Mouse (Mus musculus) lung, embryonic 14.5 days (tissue): ENCODE data around the gene Pcp4l1. TPM values are rescaled to one million over a fixed set of nuclear protein-coding genes. Genes with fewer than 3 reads are reported as not detected.
"Not testable (repeated sequence)": the region's sequence is repeated elsewhere in the genome, so short reads cannot be mapped to it uniquely, and the experiment has no call there.

Experiments
- ATAC-seq: fragments of 200-750 bp; cut with Nextera tagmentation; 2 replicates; pipeline ENCODE4 v1.8.0; 2017; ENCODE audit warnings: mild to moderate bottlenecking, moderate TSS enrichment, moderate library complexity; ENCODE audit not compliant: insufficient read depth
- DNase-seq: peaks from one replicate; pipeline ENCODE4 v3.0.0-alpha.2; 2015
- H3K27ac ChIP-seq: fragments of 300-500 bp; sonication (generic); 2 replicates; pipeline ENCODE4 v1.5.1; 2014; ENCODE audit warnings: low read depth, mild to moderate bottlenecking, moderate library complexity
- H3K27me3 ChIP-seq: fragments of 300-500 bp; sonication (generic); 2 replicates; pipeline ENCODE4 v1.6.1; 2014; ENCODE audit warnings: low read length, control low read depth; ENCODE audit not compliant: insufficient read depth
- H3K36me3 ChIP-seq: fragments of 300-500 bp; sonication (generic); 2 replicates; pipeline ENCODE4 v1.6.1; 2014; ENCODE audit warnings: control low read depth; ENCODE audit not compliant: insufficient read depth
- H3K4me1 ChIP-seq: fragments of 300-500 bp; sonication (generic); 2 replicates; pipeline ENCODE4 v1.6.1; 2014; ENCODE audit warnings: antibody characterized with exemption, control low read depth; ENCODE audit not compliant: insufficient read depth
- H3K4me2 ChIP-seq: fragments of 300-500 bp; sonication (generic); 2 replicates; pipeline ENCODE4 v1.6.1; 2014; ENCODE audit warnings: mild to moderate bottlenecking
- H3K4me3 ChIP-seq: fragments of 300-500 bp; sonication (generic); 2 replicates; pipeline ENCODE4 v1.5.1; 2014; ENCODE audit warnings: low read depth, low read length
- H3K9ac ChIP-seq: fragments of 300-500 bp; sonication (generic); 2 replicates; pipeline ENCODE4 v1.6.1; 2014
- H3K9me3 ChIP-seq: fragments of 300-500 bp; sonication (generic); 2 replicates; pipeline ENCODE4 v1.6.1; 2016; ENCODE audit warnings: low read depth, low read length, control low read depth
- CTCF ChIP-seq: IDR thresholded peaks from 2 replicates; pipeline ENCODE4 v1.5.1; 2016; ENCODE audit warnings: antibody characterized with exemption, low read depth
- WGBS: fragments of 180-500 bp; shearing (Covaris S2); extraction: QIAGEN DNeasy Blood & Tissue Kit; methylation state at CpG from one replicate; pipeline ENCODE4 v1.1.7; 2014; 5-methylcytosine and 5-hydroxymethylcytosine counted together
- polyA plus RNA-seq: library from polyadenylated mRNA; unstranded; fragments of >200 nt; fragmentation: Nextera tagmentation; extraction: Ambion mirVana; gene quantifications from 2 replicates; pipeline ENCODE4 v1.2.1, GENCODE M21; 2014

The Pcp4l1 gene
- polyA plus RNA-seq = 5.7 and 6.0 TPM in 2 replicates

- TF ChIP-seq CTCF = no peak
- DNase-seq (peak; percentile 68), ATAC-seq (peak; percentile 86)
- Histone ChIP-seq H3K9ac (peak within 1 kb of the TSS; percentile 46), H3K9me3 (no peaks in the 10 kb centered on the region), H3K4me3 (peak within 1 kb of the TSS; percentile 51), H3K36me3 (no peaks in the 10 kb centered on the region), H3K4me2 (peak within 1 kb of the TSS; percentile 88), H3K27ac (no peak within 1 kb of the TSS), H3K4me1 (no peaks in the 10 kb centered on the region; the same call in 1 of the 2 replicates), H3K27me3 (peaks cover 51% of the 10 kb centered on the region)
- under 1% methylated on average over 33 of the region's 33 CpGs for WGBS
Measured at GRCm38 (mm10) chr1:171195887-171196397, at the start of gene Pcp4l1. Pcp4l1 (minus strand) TSS chr1:171196268.

- Histone ChIP-seq H3K27me3 (no peaks in the 10 kb centered on the region), H3K4me3 (no peak overlapping the region), H3K4me1 (peaks cover 17% of the 10 kb centered on the region), H3K4me2 (no peak overlapping the region), H3K9ac (no peak overlapping the region), H3K27ac (no peak overlapping the region), H3K9me3 (no peaks in the 10 kb centered on the region), H3K36me3 (peaks cover 50% of the 10 kb centered on the region)
- DNase-seq (no peak), ATAC-seq (no peak)
- WGBS = 81% methylated on average over 8 of the region's 8 CpGs
- no peak for TF ChIP-seq CTCF
Measured at GRCm38 (mm10) chr1:171245353-171245752, 49.3 kb upstream of the Pcp4l1 start.

GRCm38 (mm10) chr1:171241952-171242351, 45.9 kb upstream of the Pcp4l1 start:
- not testable (repeated sequence) for H3K27ac ChIP-seq, H3K27me3 ChIP-seq, H3K9me3 ChIP-seq, DNase-seq, H3K9ac ChIP-seq, H3K4me2 ChIP-seq, H3K4me1 ChIP-seq, H3K4me3 ChIP-seq, ATAC-seq
- peaks cover 84% of the 10 kb centered on the region for H3K36me3 ChIP-seq
- WGBS = 85% methylated on average over 12 of the region's 12 CpGs

- no peaks in the 10 kb centered on the region for H3K4me1 ChIP-seq
- H3K4me2 ChIP-seq = no peak overlapping the region
- H3K27ac ChIP-seq = no peak overlapping the region
- H3K27me3 ChIP-seq = no peaks in the 10 kb centered on the region
- H3K4me3 ChIP-seq = no peak overlapping the region
- no peak overlapping the region for H3K9ac ChIP-seq
- ATAC-seq (no peak), DNase-seq (no peak)
- peaks cover 94% of the 10 kb centered on the region for H3K36me3 ChIP-seq
- TF ChIP-seq CTCF = no peak
- 91% methylated on average over 10 of the region's 10 CpGs for WGBS
- H3K9me3 ChIP-seq = no peaks in the 10 kb centered on the region
Measured at GRCm38 (mm10) chr1:171240911-171241310, 44.8 kb upstream of the Pcp4l1 start.

- Histone ChIP-seq H3K4me3 (no peak overlapping the region), H3K4me2 (no peak overlapping the region), H3K36me3 (peaks cover 98% of the 10 kb centered on the region), H3K9me3 (no peaks in the 10 kb centered on the region), H3K9ac (no peak overlapping the region), H3K4me1 (no peaks in the 10 kb centered on the region), H3K27ac (no peak overlapping the region), H3K27me3 (no peaks in the 10 kb centered on the region)
- TF ChIP-seq CTCF = no peak
- DNase-seq (peak; percentile 23), ATAC-seq (no peak)
- 65% methylated on average over 15 of the region's 15 CpGs for WGBS
Measured at GRCm38 (mm10) chr1:171239992-171240744, 44.1 kb upstream of the Pcp4l1 start.

- H3K4me1 ChIP-seq = no peaks in the 10 kb centered on the region
Measured at GRCm38 (mm10) chr1:171238463-171238862, 42.4 kb upstream of the Pcp4l1 start.

GRCm38 (mm10) chr1:171237438-171237837, 41.4 kb upstream of the Pcp4l1 start:
- DNase-seq = no peak
- TF ChIP-seq CTCF = no peak
- 75% methylated on average over 6 of the region's 6 CpGs for WGBS
- Histone ChIP-seq H3K36me3 (peaks cover 90% of the 10 kb centered on the region), H3K27me3 (no peaks in the 10 kb centered on the region), H3K4me3 (no peak overlapping the region), H3K9me3 (no peaks in the 10 kb centered on the region), H3K4me2 (no peak overlapping the region), H3K27ac (no peak overlapping the region), H3K4me1 (no peaks in the 10 kb centered on the region), H3K9ac (no peak overlapping the region)
- no peak for ATAC-seq

More at GRCm38 (mm10) chr1:171238463-171238862, 42.4 kb upstream of the Pcp4l1 start:
- TF ChIP-seq CTCF = peak; percentile 83
- Histone ChIP-seq H3K4me3 (no peak overlapping the region), H3K9me3 (no peaks in the 10 kb centered on the region), H3K27ac (no peak overlapping the region), H3K27me3 (no peaks in the 10 kb centered on the region), H3K4me2 (no peak overlapping the region), H3K36me3 (peaks cover 99% of the 10 kb centered on the region), H3K9ac (no peak overlapping the region)
- DNase-seq (peak; percentile 76), ATAC-seq (no peak)
- WGBS = 70% methylated on average over 14 of the region's 14 CpGs
